Mouse (Mus musculus): ENCODE data around the gene Epn3.

Epn3 gene

DNA sequence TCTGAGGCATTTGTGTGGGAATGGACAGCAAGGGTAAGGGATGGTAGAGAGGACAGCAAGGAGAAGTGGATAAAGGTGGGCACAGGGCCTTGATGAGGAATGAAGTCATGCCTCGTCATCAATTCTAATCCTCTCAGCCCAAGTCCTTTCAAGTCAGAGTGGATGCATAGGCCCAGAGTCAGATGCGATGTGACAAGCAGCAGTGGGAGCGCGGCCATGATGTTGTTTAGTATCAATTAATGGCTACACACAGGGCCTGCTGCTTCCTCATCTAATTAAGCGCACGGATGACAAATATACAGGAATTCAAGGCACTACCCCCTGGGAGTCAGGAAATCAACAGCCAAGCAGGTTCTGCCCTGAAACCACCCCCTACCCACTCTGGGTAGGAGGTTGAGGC is 59.4 kb downstream of the Epn3 start:
- no peak for TF ChIP-seq GATA4 (IDR thresholded peaks at IDR 0.05; ENCODE audit: insufficient replicate concordance, low read length)

Data from liver, adult (tissue).